Mouse (Mus musculus): ENCODE data around the gene Ppp5c. TPM values are rescaled to one million over a fixed set of nuclear protein-coding genes. Genes with fewer than 3 reads are reported as not detected.
A peak's percentile ranks its signal among the peaks of the same experiment; 100 is the strongest.

Ppp5c gene
- total and polyA plus RNA-seq, 3 experiments, result 125 to 223 (median 128) TPM

- no peaks in the 10 kb centered on the region for H3K27me3 ChIP-seq (replicated peaks)
- no peaks in the 10 kb centered on the region for H3K79me2 ChIP-seq (replicated peaks; ENCODE audit: control insufficient read depth, extremely low read depth, insufficient read depth, poor library complexity, severe bottlenecking)
- DNase-seq (ENCODE audit: extremely low read depth), result peak; percentile 69
- TF ChIP-seq CTCF (conservative IDR thresholded peaks at IDR 0.05 in 1 of 2, IDR thresholded peaks at IDR 0.05 in 1 of 2; ENCODE audit: low read depth in 2 of 2, low read length in 2 of 2) (peak; percentile 90 to 93), USF1 (IDR thresholded peaks at IDR 0.05; ENCODE audit: low read depth, low read length) (no peak), MEF2A (IDR thresholded peaks at IDR 0.05; ENCODE audit: borderline replicate concordance, low read depth, low read length) (no peak), ZC3H11A (IDR thresholded peaks at IDR 0.05; ENCODE audit: low read depth, low read length) (peak; percentile 40), SMC3 (IDR thresholded peaks at IDR 0.05; ENCODE audit: low read depth, low read length) (peak; percentile 88), RAD21 (IDR thresholded peaks at IDR 0.05; ENCODE audit: low read depth, low read length) (peak; percentile 95)
- H3K4me1 ChIP-seq (ENCODE audit: control insufficient read depth in 1 of 2, insufficient read depth in 2 of 2), result peaks cover 2 to 20% of the 10 kb centered on the region in 2 experiments
- no peak overlapping the region for H3K4me2 ChIP-seq (ENCODE audit: insufficient read depth, low read depth, poor library complexity, severe bottlenecking)
- no peak overlapping the region for H3K4me3 ChIP-seq (replicated peaks in 1 of 3; ENCODE audit: low read depth in 2 of 3, low read length in 2 of 3, poor library complexity in 1 of 3)
- H3K9ac ChIP-seq (ENCODE audit: insufficient read depth, low read depth), result no peak overlapping the region
- dilution Hi-C loops (cut with MboI; ENCODE audit: extremely low pct_ligation_motif_present, extremely low pct_unique_long_range_greater_than_20kb, low sequenced_read_pairs), result no loop called here
- H3K9me3 ChIP-seq (replicated peaks; ENCODE audit: low read length), result no peaks in the 10 kb centered on the region
- no peak overlapping the region for H3K27ac ChIP-seq (ENCODE audit: insufficient read depth, low read depth)
- in situ Hi-C loops (cut with MboI; ENCODE audit: low pct_ligation_motif_present, low pct_unique_long_range_greater_than_20kb, low sequenced_read_pairs), result loop anchor here (5.0 kb wide), 2 partner anchors 64 to 114 kb away; no protein-coding TSS in a partner anchor
- no peaks in the 10 kb centered on the region for H3K36me3 ChIP-seq (replicated peaks in 1 of 2; ENCODE audit: control insufficient read depth in 1 of 2, insufficient read depth in 1 of 2, low read length in 1 of 2)
Observed at GRCm38 (mm10) chr7:17066412-17066811, 38.7 kb upstream of the Ppp5c start.

- Histone ChIP-seq H3K27me3 (replicated peaks) (no peaks in the 10 kb centered on the region), H3K79me2 (replicated peaks; ENCODE audit: control insufficient read depth, extremely low read depth, insufficient read depth, poor library complexity, severe bottlenecking) (no peaks in the 10 kb centered on the region), H3K9me3 (replicated peaks; ENCODE audit: low read length) (no peaks in the 10 kb centered on the region), H3K4me1 (ENCODE audit: control insufficient read depth in 1 of 2, insufficient read depth in 2 of 2) (peaks cover 2 to 21% of the 10 kb centered on the region in 2 experiments), H3K4me3 (replicated peaks in 1 of 3; ENCODE audit: low read depth in 2 of 3, low read length in 2 of 3, poor library complexity in 1 of 3) (no peak overlapping the region), H3K27ac (ENCODE audit: insufficient read depth, low read depth) (no peak overlapping the region), H3K9ac (ENCODE audit: insufficient read depth, low read depth) (no peak overlapping the region), H3K4me2 (ENCODE audit: insufficient read depth, low read depth, poor library complexity, severe bottlenecking) (no peak overlapping the region), H3K36me3 (replicated peaks in 1 of 2; ENCODE audit: control insufficient read depth in 1 of 2, insufficient read depth in 1 of 2, low read length in 1 of 2) (no peaks in the 10 kb centered on the region)
- no peak for DNase-seq (ENCODE audit: extremely low read depth)
- TF ChIP-seq SIN3A (IDR thresholded peaks at IDR 0.05; ENCODE audit: low read length), result no peak
- TF ChIP-seq MYC (IDR thresholded peaks at IDR 0.05; ENCODE audit: low read depth, low read length), result no peak
- in situ Hi-C loops (cut with MboI; ENCODE audit: low pct_ligation_motif_present, low pct_unique_long_range_greater_than_20kb, low sequenced_read_pairs) (loop anchor here (5.0 kb wide), 2 partner anchors 63 to 113 kb away; no protein-coding TSS in a partner anchor), dilution Hi-C loops (cut with MboI; ENCODE audit: extremely low pct_ligation_motif_present, extremely low pct_unique_long_range_greater_than_20kb, low sequenced_read_pairs) (no loop called here)
Observed at GRCm38 (mm10) chr7:17065620-17066019, 37.9 kb upstream of the Ppp5c start.

- H3K4me3 ChIP-seq (replicated peaks in 1 of 3; ENCODE audit: low read depth in 2 of 3, low read length in 2 of 3, poor library complexity in 1 of 3), result no peak overlapping the region
- H3K4me1 ChIP-seq (ENCODE audit: control insufficient read depth in 1 of 2, insufficient read depth in 2 of 2), result peaks cover 14 to 44% of the 10 kb centered on the region in 2 experiments
- dilution Hi-C loops (cut with MboI; ENCODE audit: extremely low pct_ligation_motif_present, extremely low pct_unique_long_range_greater_than_20kb, low sequenced_read_pairs) (no loop called here), in situ Hi-C loops (cut with MboI; ENCODE audit: low pct_ligation_motif_present, low pct_unique_long_range_greater_than_20kb, low sequenced_read_pairs) (no loop called here)
- no peaks in the 10 kb centered on the region for H3K27me3 ChIP-seq (replicated peaks)
- H3K36me3 ChIP-seq (replicated peaks in 1 of 2; ENCODE audit: control insufficient read depth in 1 of 2, insufficient read depth in 1 of 2, low read length in 1 of 2), result no peaks in the 10 kb centered on the region
- H3K79me2 ChIP-seq (replicated peaks; ENCODE audit: control insufficient read depth, extremely low read depth, insufficient read depth, poor library complexity, severe bottlenecking), result no peaks in the 10 kb centered on the region
- H3K9me3 ChIP-seq (replicated peaks; ENCODE audit: low read length), result no peaks in the 10 kb centered on the region
- DNase-seq (ENCODE audit: extremely low read depth), result no peak
- TF ChIP-seq USF1 (IDR thresholded peaks at IDR 0.05; ENCODE audit: low read depth, low read length) (no peak), USF2 (conservative IDR thresholded peaks at IDR 0.05; ENCODE audit: low read depth, low read length) (no peak), IRF4 (IDR thresholded peaks at IDR 0.05; ENCODE audit: low read depth, low read length) (no peak), MYC (IDR thresholded peaks at IDR 0.05; ENCODE audit: low read depth, low read length) (no peak), MEF2A (IDR thresholded peaks at IDR 0.05; ENCODE audit: borderline replicate concordance, low read depth, low read length) (no peak), E2F4 (IDR thresholded peaks at IDR 0.05; ENCODE audit: insufficient replicate concordance, low read depth, low read length) (no peak), GABPA (IDR thresholded peaks at IDR 0.05; ENCODE audit: insufficient replicate concordance, low read depth, low read length) (no peak), MAFK (IDR thresholded peaks at IDR 0.05; ENCODE audit: insufficient replicate concordance, low read length) (no peak), ZC3H11A (IDR thresholded peaks at IDR 0.05; ENCODE audit: low read depth, low read length) (no peak), SMC3 (IDR thresholded peaks at IDR 0.05; ENCODE audit: low read depth, low read length) (no peak), TBP (conservative IDR thresholded peaks at IDR 0.05; ENCODE audit: low read depth, low read length) (no peak), EP300 (IDR thresholded peaks at IDR 0.05; ENCODE audit: low read length) (no peak), BHLHE40 (IDR thresholded peaks at IDR 0.05; ENCODE audit: low read depth, low read length) (no peak), NRF1 (IDR thresholded peaks at IDR 0.05; ENCODE audit: low read depth, low read length) (no peak), JUND (conservative IDR thresholded peaks at IDR 0.05; ENCODE audit: low read depth, low read length) (no peak), ELF1 (IDR thresholded peaks at IDR 0.05; ENCODE audit: low read depth, low read length) (no peak), POLR2AphosphoS2 (IDR thresholded peaks at IDR 0.05; ENCODE audit: low read depth, low read length) (no peak), CTCF (conservative IDR thresholded peaks at IDR 0.05 in 1 of 2, IDR thresholded peaks at IDR 0.05 in 1 of 2; ENCODE audit: low read depth in 2 of 2, low read length in 2 of 2) (no peak)
- no peak overlapping the region for H3K27ac ChIP-seq (ENCODE audit: insufficient read depth, low read depth)
- H3K4me2 ChIP-seq (ENCODE audit: insufficient read depth, low read depth, poor library complexity, severe bottlenecking), result no peak overlapping the region
- H3K9ac ChIP-seq (ENCODE audit: insufficient read depth, low read depth), result no peak overlapping the region
Observed at GRCm38 (mm10) chr7:17062845-17063244, 35.1 kb upstream of the Ppp5c start.
